Mouse (Mus musculus): Measurements from ENCODE around the gene Hspb7. TPM values are rescaled to one million over a fixed set of nuclear protein-coding genes. Genes with fewer than 3 reads are reported as not detected.

Hspb7 gene
- polyA plus RNA-seq, 1 experiment from 2014 or later = 8.0 TPM

GRCm38 (mm10) chr4:141446211-141446610 is 25.6 kb downstream of the Hspb7 start:
- ATAC-seq = no peak
- Histone ChIP-seq H3K4me1 (replicated peaks; ENCODE audit: control insufficient read depth, insufficient read depth, low read length) (peaks cover 4% of the 10 kb centered on the region; the same call in 1 of the 2 replicates), H3K9me3 (ENCODE audit: control insufficient read depth) (no peaks in the 10 kb centered on the region), H3K27me3 (replicated peaks; ENCODE audit: control insufficient read depth, insufficient read depth, low read length) (no peaks in the 10 kb centered on the region), H3K36me3 (ENCODE audit: control insufficient read depth, insufficient read depth) (peaks cover 21% of the 10 kb centered on the region), H3K4me2 (replicated peaks; ENCODE audit: low read depth) (no peak overlapping the region), H3K9ac (ENCODE audit: low read depth, low read length) (no peak overlapping the region), H3K27ac (ENCODE audit: low read depth, low read length) (no peak overlapping the region), H3K4me3 (ENCODE audit: low read depth, low read length) (no peak overlapping the region)
- TF ChIP-seq CTCF (IDR thresholded peaks at IDR 0.05; ENCODE audit: low read depth) = no peak
- WGBS = 67% methylated on average over 7 of the region's 7 CpGs

- Histone ChIP-seq H3K9me3 (ENCODE audit: control insufficient read depth) (no peaks in the 10 kb centered on the region), H3K4me2 (replicated peaks; ENCODE audit: low read depth) (no peak overlapping the region), H3K4me3 (ENCODE audit: low read depth, low read length) (no peak overlapping the region), H3K27ac (ENCODE audit: low read depth, low read length) (no peak overlapping the region), H3K9ac (ENCODE audit: low read depth, low read length) (no peak overlapping the region), H3K27me3 (replicated peaks; ENCODE audit: control insufficient read depth, insufficient read depth, low read length) (no peaks in the 10 kb centered on the region), H3K36me3 (ENCODE audit: control insufficient read depth, insufficient read depth) (peaks cover 36% of the 10 kb centered on the region), H3K4me1 (replicated peaks; ENCODE audit: control insufficient read depth, insufficient read depth, low read length) (no peaks in the 10 kb centered on the region)
- no peak for TF ChIP-seq CTCF (IDR thresholded peaks at IDR 0.05; ENCODE audit: low read depth)
- 81% methylated on average over 2 of the region's 2 CpGs for WGBS
- ATAC-seq = no peak
Measured at GRCm38 (mm10) chr4:141451251-141451650, 30.7 kb downstream of the Hspb7 start.

DNA sequence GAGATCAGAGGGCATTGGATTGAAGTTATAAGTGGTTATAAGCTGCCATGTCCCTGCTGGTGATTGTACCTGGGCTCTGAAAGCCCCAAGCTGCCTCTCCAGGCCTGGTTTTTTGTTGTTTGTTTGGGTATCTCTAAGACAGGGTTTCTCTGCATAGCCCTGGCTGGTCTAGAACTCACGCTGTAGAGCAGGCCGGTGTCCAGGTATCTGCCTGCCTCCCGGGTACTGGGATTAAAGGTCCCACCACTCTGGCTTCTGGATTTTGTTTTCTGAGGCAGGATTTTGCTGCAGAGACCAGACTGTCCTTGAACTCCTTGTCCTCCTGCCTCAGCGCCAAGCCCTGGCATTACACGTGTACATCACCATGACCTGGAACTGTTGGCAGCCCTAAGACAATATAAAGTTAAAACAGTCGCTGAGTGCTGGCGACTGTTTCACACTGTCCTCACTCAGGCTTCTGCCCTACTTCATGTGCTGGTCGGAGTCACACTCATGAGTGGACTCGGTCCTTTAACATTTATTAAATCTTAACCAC is 31.4 kb downstream of the Hspb7 start:
- Histone ChIP-seq H3K4me2 (replicated peaks; ENCODE audit: low read depth) (no peak overlapping the region), H3K4me1 (replicated peaks; ENCODE audit: control insufficient read depth, insufficient read depth, low read length) (no peaks in the 10 kb centered on the region), H3K9ac (ENCODE audit: low read depth, low read length) (no peak overlapping the region), H3K9me3 (ENCODE audit: control insufficient read depth) (no peaks in the 10 kb centered on the region), H3K27me3 (replicated peaks; ENCODE audit: control insufficient read depth, insufficient read depth, low read length) (no peaks in the 10 kb centered on the region), H3K36me3 (ENCODE audit: control insufficient read depth, insufficient read depth) (peaks cover 36% of the 10 kb centered on the region), H3K27ac (ENCODE audit: low read depth, low read length) (no peak overlapping the region), H3K4me3 (ENCODE audit: low read depth, low read length) (no peak overlapping the region)
- 88% methylated on average over 9 of the region's 9 CpGs for WGBS
- TF ChIP-seq CTCF (IDR thresholded peaks at IDR 0.05; ENCODE audit: low read depth) = no peak
- ATAC-seq = no peak

- H3K9me3 ChIP-seq (ENCODE audit: control insufficient read depth) = no peaks in the 10 kb centered on the region
- H3K4me2 ChIP-seq (replicated peaks; ENCODE audit: low read depth) = no peak overlapping the region
- H3K36me3 ChIP-seq (ENCODE audit: control insufficient read depth, insufficient read depth) = peaks cover 20% of the 10 kb centered on the region
- H3K27me3 ChIP-seq (replicated peaks; ENCODE audit: control insufficient read depth, insufficient read depth, low read length) = no peaks in the 10 kb centered on the region
- no peak overlapping the region for H3K4me3 ChIP-seq (ENCODE audit: low read depth, low read length)
- no peak for TF ChIP-seq CTCF (IDR thresholded peaks at IDR 0.05; ENCODE audit: low read depth)
- ATAC-seq = no peak
- 77% methylated on average over 14 of the region's 14 CpGs for WGBS
- H3K4me1 ChIP-seq (replicated peaks; ENCODE audit: control insufficient read depth, insufficient read depth, low read length) = no peaks in the 10 kb centered on the region
- H3K27ac ChIP-seq (ENCODE audit: low read depth, low read length) = no peak overlapping the region
- no peak overlapping the region for H3K9ac ChIP-seq (ENCODE audit: low read depth, low read length)
Measured at GRCm38 (mm10) chr4:141454581-141455350, 34.2 kb downstream of the Hspb7 start.

DNA sequence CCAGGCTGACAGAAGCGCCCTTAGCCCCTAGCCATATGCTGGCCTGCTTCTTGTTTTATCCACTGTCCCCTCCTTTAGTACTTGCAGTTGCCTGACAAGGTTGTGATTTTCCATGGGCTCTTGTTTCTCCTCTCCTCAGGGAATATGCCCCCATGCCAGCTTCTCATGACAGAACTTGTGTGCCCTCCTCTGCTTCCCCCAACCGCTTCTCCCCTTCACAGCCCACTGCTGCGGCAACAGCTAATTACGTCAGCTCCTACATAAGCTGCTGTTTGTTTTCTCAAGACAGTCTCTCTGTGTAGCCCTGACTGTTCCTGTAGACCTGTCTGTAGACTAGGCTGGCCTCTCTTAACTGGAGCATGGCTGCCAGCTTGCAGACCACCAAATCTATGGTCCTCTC is 34.9 kb downstream of the Hspb7 start:
- 88% methylated on average over 4 of the region's 4 CpGs for WGBS

DNA sequence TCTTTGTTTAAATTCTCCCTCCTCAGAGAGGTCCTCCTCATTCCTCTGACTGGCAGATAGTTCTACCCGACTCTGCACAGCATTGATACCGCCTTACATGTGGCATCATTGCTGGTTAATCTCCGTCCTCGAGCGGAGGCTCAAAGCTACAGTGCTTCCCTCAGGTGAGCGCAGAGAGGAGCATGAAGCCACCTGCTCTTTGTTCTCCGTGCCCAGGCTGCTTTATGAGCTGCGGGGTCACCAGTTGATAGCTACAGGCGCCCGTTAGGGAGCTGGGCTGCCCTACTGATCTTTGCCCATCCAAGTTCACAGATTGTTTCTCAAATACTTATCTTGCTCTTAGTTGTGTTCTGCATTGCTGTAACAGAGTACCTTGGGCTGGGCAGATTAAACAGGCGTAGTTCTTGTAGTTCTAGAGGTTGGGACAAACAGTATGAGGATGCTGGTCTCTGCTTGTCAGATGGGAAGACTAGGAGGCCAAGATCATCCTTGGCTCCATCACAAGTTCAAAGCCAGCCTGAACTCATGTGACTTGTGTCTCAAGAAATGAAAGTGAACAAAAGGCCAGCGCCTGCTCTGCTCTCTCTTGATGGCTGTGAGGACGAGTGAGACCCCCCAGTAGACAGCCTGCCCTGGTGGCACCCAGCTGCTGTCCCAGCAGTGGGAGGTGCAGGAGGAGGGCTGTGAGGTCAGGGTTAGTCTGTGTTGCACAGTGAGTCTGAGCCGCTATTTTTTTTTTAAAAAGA is 35.8 kb downstream of the Hspb7 start:
- WGBS = 67% methylated on average over 14 of the region's 14 CpGs
- no peak overlapping the region for H3K4me2 ChIP-seq (replicated peaks; ENCODE audit: low read depth)
- H3K27me3 ChIP-seq (replicated peaks; ENCODE audit: control insufficient read depth, insufficient read depth, low read length) = no peaks in the 10 kb centered on the region
- H3K4me3 ChIP-seq (ENCODE audit: low read depth, low read length) = no peak overlapping the region
- TF ChIP-seq CTCF (IDR thresholded peaks at IDR 0.05; ENCODE audit: low read depth) = no peak
- peaks cover 24% of the 10 kb centered on the region for H3K36me3 ChIP-seq (ENCODE audit: control insufficient read depth, insufficient read depth)
- no peak overlapping the region for H3K9ac ChIP-seq (ENCODE audit: low read depth, low read length)
- no peaks in the 10 kb centered on the region for H3K4me1 ChIP-seq (replicated peaks; ENCODE audit: control insufficient read depth, insufficient read depth, low read length)
- H3K9me3 ChIP-seq (ENCODE audit: control insufficient read depth) = no peaks in the 10 kb centered on the region
- ATAC-seq = peak; percentile 59; the same call in 1 of the 2 replicates
- no peak overlapping the region for H3K27ac ChIP-seq (ENCODE audit: low read depth, low read length)

More for the DNA sequence above, 34.9 kb downstream of the Hspb7 start:
- Histone ChIP-seq H3K9ac (ENCODE audit: low read depth, low read length) (no peak overlapping the region), H3K4me2 (replicated peaks; ENCODE audit: low read depth) (no peak overlapping the region), H3K27me3 (replicated peaks; ENCODE audit: control insufficient read depth, insufficient read depth, low read length) (no peaks in the 10 kb centered on the region), H3K27ac (ENCODE audit: low read depth, low read length) (no peak overlapping the region), H3K9me3 (ENCODE audit: control insufficient read depth) (no peaks in the 10 kb centered on the region), H3K36me3 (ENCODE audit: control insufficient read depth, insufficient read depth) (peaks cover 24% of the 10 kb centered on the region), H3K4me3 (ENCODE audit: low read depth, low read length) (no peak overlapping the region), H3K4me1 (replicated peaks; ENCODE audit: control insufficient read depth, insufficient read depth, low read length) (no peaks in the 10 kb centered on the region)
- TF ChIP-seq CTCF (IDR thresholded peaks at IDR 0.05; ENCODE audit: low read depth) = no peak
- no peak for ATAC-seq

All from intestine, postnatal 0 days (tissue).